Mouse (Mus musculus) adrenal gland, adult (tissue): ENCODE measurements around the gene Fgf8.
A peak's percentile ranks its signal among the peaks of the same experiment; 100 is the strongest.

ENCODE experiments used
- DNase-seq, 2 experiments: peaks; one replicate each; pipeline ENCODE4 v3.0.0; 2022 to 2023; ENCODE audit warnings: low spot score in 1 of 2; ENCODE audit not compliant: inconsistent age in 2 of 2

The Fgf8 gene

GRCm38 (mm10) chr19:45748691-45749242, 6.1 kb upstream of the Fgf8 start:
- peak; percentile 41 to 72 for DNase-seq

- peak in 1 of 2 experiments; percentile 23 for DNase-seq
Observed at GRCm38 (mm10) chr19:45748206-45748605, 5.5 kb upstream of the Fgf8 start.

- DNase-seq: peak; percentile 81 to 95
Observed at GRCm38 (mm10) chr19:45747028-45747867, 4.5 kb upstream of the Fgf8 start.

GRCm38 (mm10) chr19:45746153-45747020, 3.7 kb upstream of the Fgf8 start:
- DNase-seq: peak; percentile 76 to 92

GRCm38 (mm10) chr19:45745344-45746152, 2.8 kb upstream of the Fgf8 start:
- peak in 1 of 2 experiments; percentile 36 for DNase-seq

- no peak for DNase-seq
Observed at GRCm38 (mm10) chr19:45743619-45744018, 904 bp upstream of the Fgf8 start.

- DNase-seq: no peak
Observed at GRCm38 (mm10) chr19:45742984-45743575, 365 bp upstream of the Fgf8 start.

GRCm38 (mm10) chr19:45741431-45742217, 1.1 kb downstream of the Fgf8 start:
- DNase-seq: peak in 1 of 2 experiments; percentile 38

- no peak for DNase-seq
Observed at GRCm38 (mm10) chr19:45740817-45741216, 1.9 kb downstream of the Fgf8 start.

- no peak for DNase-seq
Observed at GRCm38 (mm10) chr19:45740233-45740632, 2.5 kb downstream of the Fgf8 start.

GRCm38 (mm10) chr19:45738521-45738920, 4.2 kb downstream of the Fgf8 start:
- no peak for DNase-seq

- no peak for DNase-seq
Observed at GRCm38 (mm10) chr19:45737846-45738484, 4.8 kb downstream of the Fgf8 start.

GRCm38 (mm10) chr19:45737208-45737845, 5.4 kb downstream of the Fgf8 start:
- DNase-seq: no peak

- DNase-seq: peak; percentile 49 to 67
Observed at GRCm38 (mm10) chr19:45736855-45737207, 5.9 kb downstream of the Fgf8 start.

- DNase-seq: no peak
Observed at GRCm38 (mm10) chr19:45736241-45736640, 6.5 kb downstream of the Fgf8 start.

- DNase-seq: no peak
Observed at GRCm38 (mm10) chr19:45734762-45735161, 8.0 kb downstream of the Fgf8 start.

- no peak for DNase-seq
Observed at GRCm38 (mm10) chr19:45734191-45734590, 8.5 kb downstream of the Fgf8 start.

GRCm38 (mm10) chr19:45733564-45733963, 9.2 kb downstream of the Fgf8 start:
- DNase-seq: no peak

GRCm38 (mm10) chr19:45731658-45732057, 11.1 kb downstream of the Fgf8 start:
- DNase-seq: no peak
